Mouse (Mus musculus) CH12F3 (cell line): ENCODE results near the gene Prrc2b.

Source experiments
- in situ Hi-C: fragments of 300-500 bp; cut with MboI; formaldehyde crosslinking; loops from 2 replicates; pipeline ENCODE4 v1.14.3; 2020; ENCODE audit warnings: low sequenced_read_pairs

Prrc2b gene

GRCm38 (mm10) chr2:32134039-32134438 is 16.8 kb upstream of the Prrc2b start:
- in situ Hi-C loops, result no loop called here

- in situ Hi-C loops, result no loop called here
Observed at GRCm38 (mm10) chr2:32137667-32138266, 13.1 kb upstream of the Prrc2b start.

- in situ Hi-C loops, result no loop called here
Observed at GRCm38 (mm10) chr2:32139377-32139776, 11.5 kb upstream of the Prrc2b start.

- in situ Hi-C loops, result no loop called here
Observed at GRCm38 (mm10) chr2:32140498-32140934, 10.4 kb upstream of the Prrc2b start.

GRCm38 (mm10) chr2:32141602-32142001 is 9.3 kb upstream of the Prrc2b start:
- in situ Hi-C loops, result no loop called here

GRCm38 (mm10) chr2:32142368-32142767 is 8.5 kb upstream of the Prrc2b start:
- in situ Hi-C loops, result no loop called here

GRCm38 (mm10) chr2:32144633-32145032 is 6.2 kb upstream of the Prrc2b start:
- in situ Hi-C loops, result no loop called here

- in situ Hi-C loops, result no loop called here
Observed at GRCm38 (mm10) chr2:32146617-32147162, 4.2 kb upstream of the Prrc2b start.

- in situ Hi-C loops, result no loop called here
Observed at GRCm38 (mm10) chr2:32150135-32150534, 747 bp upstream of the Prrc2b start.

- in situ Hi-C loops, result no loop called here
Observed at GRCm38 (mm10) chr2:32150562-32150923, 339 bp upstream of the Prrc2b start.

GRCm38 (mm10) chr2:32151660-32152366 is 931 bp downstream of the Prrc2b start:
- in situ Hi-C loops, result no loop called here

- in situ Hi-C loops, result no loop called here
Observed at GRCm38 (mm10) chr2:32152367-32153034, 1.6 kb downstream of the Prrc2b start.

- in situ Hi-C loops, result no loop called here
Observed at GRCm38 (mm10) chr2:32153041-32153790, 2.3 kb downstream of the Prrc2b start.

GRCm38 (mm10) chr2:32153791-32154119 is 2.9 kb downstream of the Prrc2b start:
- in situ Hi-C loops, result no loop called here

GRCm38 (mm10) chr2:32154334-32154997 is 3.6 kb downstream of the Prrc2b start:
- in situ Hi-C loops, result no loop called here

GRCm38 (mm10) chr2:32154998-32155541 is 4.2 kb downstream of the Prrc2b start:
- in situ Hi-C loops, result no loop called here

- in situ Hi-C loops, result no loop called here
Observed at GRCm38 (mm10) chr2:32155614-32156013, 4.7 kb downstream of the Prrc2b start.

GRCm38 (mm10) chr2:32156645-32157044 is 5.8 kb downstream of the Prrc2b start:
- in situ Hi-C loops, result no loop called here

GRCm38 (mm10) chr2:32157328-32157727 is 6.4 kb downstream of the Prrc2b start:
- in situ Hi-C loops, result no loop called here

GRCm38 (mm10) chr2:32158616-32159239 is 7.8 kb downstream of the Prrc2b start:
- in situ Hi-C loops, result no loop called here
